Mouse (Mus musculus): ENCODE results near the gene Anapc11.

- TF ChIP-seq CTCF (IDR thresholded peaks at IDR 0.05; ENCODE audit: control insufficient read depth, insufficient read depth, insufficient read length) (no peak), MYOD1 (IDR thresholded peaks at IDR 0.05; ENCODE audit: control insufficient read depth, insufficient read length, low read depth) (no peak), MAX (IDR thresholded peaks at IDR 0.05) (no peak), USF1 (IDR thresholded peaks at IDR 0.05; ENCODE audit: low read depth) (no peak), MYOG (IDR thresholded peaks at IDR 0.05; ENCODE audit: control insufficient read depth, extremely low read depth, insufficient read length) (no peak)
Observed at GRCm38 (mm10) chr11:120629911-120630310, 31.7 kb downstream of the Anapc11 start.

All from C2C12 (cell line).